Mouse (Mus musculus) E14TG2a.4 (cell line): ENCODE measurements around the gene Tmem201.

Experiments used
- H3K27me3 ChIP-seq: 2 replicates; pipeline ENCODE4 v1.6.1; 2014; ENCODE audit warnings: low read length, control low read depth; ENCODE audit not compliant: insufficient read depth
- H3K36me3 ChIP-seq: 2 replicates; pipeline ENCODE4 v1.6.1; 2014; ENCODE audit warnings: low read length, control low read depth; ENCODE audit not compliant: insufficient read depth
- H3K4me1 ChIP-seq: replicated peaks from 2 replicates; pipeline ENCODE4 v1.6.1; 2014; ENCODE audit warnings: low read depth, low read length, control low read depth
- H3K4me3 ChIP-seq: replicated peaks from 2 replicates; pipeline ENCODE4 v1.5.1; 2014; ENCODE audit warnings: mild to moderate bottlenecking, low read length
- H3K9me3 ChIP-seq: 2 replicates; pipeline ENCODE4 v1.6.1; 2014; ENCODE audit warnings: low read length, control low read depth
- CTCF ChIP-seq: conservative IDR thresholded peaks from 2 replicates; pipeline ENCODE4 v1.5.1; 2014; ENCODE audit warnings: low read length
- NANOG ChIP-seq: IDR thresholded peaks from 2 replicates; pipeline ENCODE4 v1.6.1; 2014; ENCODE audit warnings: borderline replicate concordance, low read length, mixed read lengths
- POU5F1 ChIP-seq: IDR thresholded peaks from 2 replicates; pipeline ENCODE4 v1.6.1; 2014; ENCODE audit warnings: low read length, borderline replicate concordance

Tmem201 gene

GRCm38 (mm10) chr4:149737383-149738324 is at the start of gene Tmem201:
TSS of gene Tmem201 (minus strand) at chr4:149738044.
- peaks cover 79% of the 10 kb centered on the region for H3K4me1 ChIP-seq
- H3K9me3 ChIP-seq, result no peaks in the 10 kb centered on the region
- H3K36me3 ChIP-seq, result peaks cover 39% of the 10 kb centered on the region
- peak within 1 kb of the TSS; percentile 96 for H3K4me3 ChIP-seq
- no peaks in the 10 kb centered on the region for H3K27me3 ChIP-seq
- TF ChIP-seq CTCF (peak; percentile 38), NANOG (no peak), POU5F1 (no peak)

GRCm38 (mm10) chr4:149784901-149785300 is 47.1 kb upstream of the Tmem201 start:
- TF ChIP-seq POU5F1, result no peak
- TF ChIP-seq CTCF, result no peak
- TF ChIP-seq NANOG, result no peak

GRCm38 (mm10) chr4:149784371-149784770 is 46.5 kb upstream of the Tmem201 start:
- peaks cover 22% of the 10 kb centered on the region for H3K4me1 ChIP-seq
- TF ChIP-seq CTCF (no peak), NANOG (no peak), POU5F1 (no peak)
- H3K9me3 ChIP-seq, result peaks cover 5% of the 10 kb centered on the region
- no peaks in the 10 kb centered on the region for H3K36me3 ChIP-seq
- no peak overlapping the region for H3K4me3 ChIP-seq
- peaks cover 3% of the 10 kb centered on the region; the same call in 1 of the 2 replicates for H3K27me3 ChIP-seq

More at GRCm38 (mm10) chr4:149784901-149785300, 47.1 kb upstream of the Tmem201 start:
- H3K27me3 ChIP-seq, result peaks cover 3% of the 10 kb centered on the region; the same call in 1 of the 2 replicates
- H3K4me3 ChIP-seq, result no peak overlapping the region
- H3K9me3 ChIP-seq, result peaks cover 5% of the 10 kb centered on the region
- H3K4me1 ChIP-seq, result peaks cover 22% of the 10 kb centered on the region
- no peaks in the 10 kb centered on the region for H3K36me3 ChIP-seq

GRCm38 (mm10) chr4:149782975-149783374 is 45.1 kb upstream of the Tmem201 start:
- H3K4me1 ChIP-seq, result peaks cover 25% of the 10 kb centered on the region
- no peaks in the 10 kb centered on the region for H3K36me3 ChIP-seq
- H3K4me3 ChIP-seq, result no peak overlapping the region
- TF ChIP-seq POU5F1, result no peak
- TF ChIP-seq CTCF, result no peak
- TF ChIP-seq NANOG, result no peak
- peaks cover 5% of the 10 kb centered on the region for H3K9me3 ChIP-seq
- peaks cover 3% of the 10 kb centered on the region; the same call in 1 of the 2 replicates for H3K27me3 ChIP-seq

- Histone ChIP-seq H3K4me3 (no peak overlapping the region), H3K27me3 (peaks cover 16% of the 10 kb centered on the region), H3K9me3 (no peaks in the 10 kb centered on the region), H3K36me3 (no peaks in the 10 kb centered on the region), H3K4me1 (peaks cover 33% of the 10 kb centered on the region)
- TF ChIP-seq NANOG, result no peak
- TF ChIP-seq POU5F1, result no peak
- TF ChIP-seq CTCF, result no peak
Measured at GRCm38 (mm10) chr4:149780565-149781356, 42.9 kb upstream of the Tmem201 start.

GRCm38 (mm10) chr4:149779966-149780365 is 42.1 kb upstream of the Tmem201 start:
- Histone ChIP-seq H3K9me3 (no peaks in the 10 kb centered on the region), H3K4me1 (peaks cover 33% of the 10 kb centered on the region), H3K27me3 (peaks cover 17% of the 10 kb centered on the region), H3K36me3 (no peaks in the 10 kb centered on the region), H3K4me3 (no peak overlapping the region)
- TF ChIP-seq POU5F1, result no peak
- no peak for TF ChIP-seq NANOG
- TF ChIP-seq CTCF, result no peak

GRCm38 (mm10) chr4:149777126-149777525 is 39.3 kb upstream of the Tmem201 start:
- no peak for TF ChIP-seq CTCF
- TF ChIP-seq NANOG, result no peak
- no peak for TF ChIP-seq POU5F1
- H3K4me1 ChIP-seq, result peaks cover 45% of the 10 kb centered on the region
- H3K9me3 ChIP-seq, result no peaks in the 10 kb centered on the region
- no peak overlapping the region for H3K4me3 ChIP-seq
- H3K27me3 ChIP-seq, result peaks cover 35% of the 10 kb centered on the region
- H3K36me3 ChIP-seq, result no peaks in the 10 kb centered on the region

GRCm38 (mm10) chr4:149775760-149776362 is 38.0 kb upstream of the Tmem201 start:
- H3K4me1 ChIP-seq, result peaks cover 40% of the 10 kb centered on the region
- TF ChIP-seq CTCF (no peak), NANOG (no peak), POU5F1 (no peak)
- no peaks in the 10 kb centered on the region for H3K36me3 ChIP-seq
- H3K9me3 ChIP-seq, result no peaks in the 10 kb centered on the region
- 0 out of 2 replicates have a peak overlapping the region, but pooled peaks have one; percentile 8 for H3K4me3 ChIP-seq
- peaks cover 35% of the 10 kb centered on the region for H3K27me3 ChIP-seq
